Mouse (Mus musculus): ENCODE data around the gene Fbxl2. TPM values are rescaled to one million over a fixed set of nuclear protein-coding genes. Genes with fewer than 3 reads are reported as not detected.

The Fbxl2 gene
- total RNA-seq, 4 experiments from 2014 or later = 0.39 to 0.65 (median 0.56) TPM

GRCm38 (mm10) chr9:114019012-114019762 is 26.8 kb downstream of the Fbxl2 start:
- DNase-seq (ENCODE audit: low spot score in 2 of 2) = no peak

GRCm38 (mm10) chr9:114016402-114016801 is 29.6 kb downstream of the Fbxl2 start:
- DNase-seq (ENCODE audit: low spot score in 2 of 2) = no peak

GRCm38 (mm10) chr9:114015724-114016123 is 30.3 kb downstream of the Fbxl2 start:
- no peak for DNase-seq (ENCODE audit: low spot score in 2 of 2)

DNA sequence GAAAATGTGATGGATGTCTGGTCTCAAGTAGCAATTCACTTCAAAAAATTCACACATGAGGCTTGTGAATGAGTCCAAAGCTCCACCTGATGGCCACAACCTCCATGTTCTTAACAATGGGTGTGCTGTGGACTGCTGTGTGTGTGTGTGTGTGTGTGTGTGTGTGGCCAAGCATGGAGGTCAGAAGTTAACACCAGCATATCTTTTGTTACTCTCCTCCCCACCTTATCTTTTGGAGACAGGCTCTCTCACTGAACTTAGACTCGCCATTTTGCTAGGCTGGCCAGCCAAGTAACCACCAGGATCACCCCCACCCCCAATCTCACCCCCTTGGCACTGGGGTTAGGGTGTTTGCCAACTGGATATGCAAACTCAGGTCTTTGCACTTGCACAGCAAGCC is 32.0 kb downstream of the Fbxl2 start:
- DNase-seq (ENCODE audit: low spot score in 2 of 2) = no peak

DNA sequence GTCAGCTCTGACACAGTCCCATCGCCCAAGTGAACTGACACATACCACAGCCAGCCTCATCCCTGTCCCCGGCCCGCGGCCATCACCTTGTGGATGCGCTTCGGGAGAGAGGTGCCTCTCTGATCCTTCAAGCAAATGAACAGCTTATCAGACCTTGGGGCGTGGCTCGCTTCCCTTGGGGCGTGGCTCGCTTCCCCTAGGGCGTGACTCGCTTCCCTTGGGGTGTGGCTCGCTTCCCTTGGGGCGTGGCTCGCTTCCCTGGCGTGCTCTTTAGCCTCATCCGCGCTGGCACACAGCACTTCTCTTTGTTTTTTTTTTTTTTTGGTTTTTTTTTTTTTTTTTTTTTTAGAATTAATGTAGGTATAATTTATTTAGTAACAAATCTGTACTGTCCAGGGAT is 34.8 kb downstream of the Fbxl2 start:
- no peak for DNase-seq (ENCODE audit: low spot score in 2 of 2)

- DNase-seq (ENCODE audit: low spot score in 2 of 2) = no peak
Measured at GRCm38 (mm10) chr9:114009526-114009925, 36.5 kb downstream of the Fbxl2 start.

DNA sequence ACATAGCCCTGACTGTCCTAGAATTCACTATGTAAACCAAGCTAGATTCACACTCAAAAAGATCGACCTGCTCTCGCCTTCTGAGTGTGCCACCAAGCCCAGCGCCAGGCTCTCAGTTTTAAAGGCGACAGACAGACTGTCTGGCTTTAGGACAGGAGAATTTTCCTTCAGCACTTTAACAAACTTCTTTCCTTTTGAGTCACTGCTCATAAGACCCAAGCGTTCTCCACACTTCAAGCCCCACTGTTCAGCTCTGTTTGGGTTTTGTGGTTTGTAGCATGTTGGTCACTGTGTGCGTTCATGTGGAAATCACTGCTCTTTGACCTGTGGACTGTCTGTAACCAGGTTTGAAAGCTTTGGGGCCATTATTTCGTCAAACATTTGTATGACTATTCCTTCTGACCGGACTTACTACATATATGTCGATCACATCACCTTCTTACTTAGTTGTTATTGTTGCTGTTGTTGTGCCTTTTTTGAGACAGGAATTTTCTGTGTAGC is 38.1 kb downstream of the Fbxl2 start:
- DNase-seq (ENCODE audit: low spot score in 2 of 2) = no peak

DNA sequence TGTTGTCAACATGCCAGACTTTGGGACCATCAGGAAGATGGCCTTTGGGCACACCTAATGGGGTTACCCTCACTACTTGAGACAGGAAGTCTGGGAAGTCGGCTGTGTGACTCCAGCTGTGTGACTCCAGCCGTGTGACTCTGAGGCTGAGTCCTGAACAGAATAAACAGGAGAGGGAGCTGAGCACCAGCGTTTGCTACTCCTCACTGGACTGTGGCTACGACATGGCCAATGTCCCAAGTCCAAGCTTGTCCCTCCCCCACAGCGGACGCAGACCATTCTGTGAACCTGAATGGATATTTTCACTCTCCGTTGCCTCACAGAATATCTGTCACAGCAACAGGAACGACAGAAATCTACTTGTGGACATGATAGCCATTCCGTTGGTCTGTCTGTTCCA is 39.2 kb downstream of the Fbxl2 start:
- DNase-seq (ENCODE audit: low spot score in 2 of 2) = no peak

- DNase-seq (ENCODE audit: low spot score in 2 of 2) = no peak
Measured at GRCm38 (mm10) chr9:113998311-113998710, 47.7 kb downstream of the Fbxl2 start.

GRCm38 (mm10) chr9:113992810-113993209 is 53.2 kb downstream of the Fbxl2 start:
- DNase-seq (ENCODE audit: low spot score in 2 of 2) = no peak

DNA sequence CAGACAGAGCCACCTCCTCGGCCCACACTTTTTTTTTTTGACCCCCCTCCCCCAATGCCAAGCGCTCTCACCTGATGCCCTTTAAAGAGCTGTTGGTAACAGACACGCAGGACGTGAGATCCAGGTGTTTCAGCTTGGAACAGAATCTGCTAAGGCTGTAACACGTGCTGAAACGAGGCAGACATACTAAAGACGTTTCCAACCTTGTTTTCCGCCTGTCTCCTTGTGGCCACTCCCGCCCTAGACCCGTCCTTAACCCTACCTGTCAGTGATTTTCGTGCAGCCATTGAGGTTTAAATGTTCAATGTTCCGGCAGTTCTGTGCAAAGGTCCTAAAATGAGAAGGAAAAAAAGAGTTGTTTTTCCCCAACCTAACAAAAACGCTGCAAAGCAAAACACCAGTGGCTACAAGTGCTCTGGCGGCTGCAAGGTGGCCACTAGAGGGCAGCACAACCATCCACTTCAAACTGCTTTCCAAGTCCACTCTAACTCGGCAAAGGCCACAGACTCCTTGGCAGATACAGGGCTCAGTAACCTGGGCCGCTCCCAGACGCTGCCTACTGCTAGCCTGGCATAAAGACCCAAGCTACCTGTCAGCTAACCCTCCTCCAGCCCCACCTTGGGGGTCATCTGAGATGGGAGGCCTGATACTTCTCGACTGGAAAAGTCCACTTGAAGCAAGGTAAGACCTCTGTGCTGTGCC is 55.3 kb downstream of the Fbxl2 start:
- peak; percentile 65 to 67 for DNase-seq (ENCODE audit: low spot score in 2 of 2)

DNA sequence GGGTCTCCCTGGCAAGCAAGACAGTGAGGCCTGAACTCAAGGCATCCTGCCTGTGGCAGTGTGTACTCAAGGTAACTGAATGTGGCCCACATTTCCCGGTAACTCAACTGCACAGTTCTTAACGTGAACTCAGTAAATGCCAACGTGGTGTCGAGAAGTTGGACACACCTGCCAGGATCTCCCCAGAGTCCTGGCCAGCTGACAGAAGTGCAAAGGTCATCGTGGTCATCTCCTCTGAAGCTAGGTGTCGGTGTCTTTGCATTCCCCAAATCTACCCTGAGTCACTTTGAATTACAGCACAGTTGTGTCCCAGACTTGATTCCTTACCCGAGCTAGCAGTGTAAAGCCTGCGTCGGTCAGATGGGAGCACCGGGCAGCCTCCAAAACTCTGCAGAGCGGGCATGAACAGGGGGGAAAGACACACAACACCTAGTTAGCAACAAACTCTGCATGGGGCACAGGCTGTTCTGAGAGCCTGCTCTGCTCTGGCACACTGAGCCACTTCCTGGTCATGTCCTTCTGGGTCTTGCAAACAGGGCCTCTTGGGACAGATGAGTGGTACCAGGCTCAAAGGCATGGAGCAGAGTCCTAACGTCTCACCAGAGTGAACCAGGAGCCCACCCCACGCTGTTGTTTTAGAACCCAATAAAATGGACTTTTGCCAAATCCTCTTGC is 60.9 kb downstream of the Fbxl2 start:
- no peak for DNase-seq (ENCODE audit: low spot score in 2 of 2)

GRCm38 (mm10) chr9:113982883-113983670 is 62.9 kb downstream of the Fbxl2 start:
- DNase-seq (ENCODE audit: low spot score in 2 of 2) = no peak

DNA sequence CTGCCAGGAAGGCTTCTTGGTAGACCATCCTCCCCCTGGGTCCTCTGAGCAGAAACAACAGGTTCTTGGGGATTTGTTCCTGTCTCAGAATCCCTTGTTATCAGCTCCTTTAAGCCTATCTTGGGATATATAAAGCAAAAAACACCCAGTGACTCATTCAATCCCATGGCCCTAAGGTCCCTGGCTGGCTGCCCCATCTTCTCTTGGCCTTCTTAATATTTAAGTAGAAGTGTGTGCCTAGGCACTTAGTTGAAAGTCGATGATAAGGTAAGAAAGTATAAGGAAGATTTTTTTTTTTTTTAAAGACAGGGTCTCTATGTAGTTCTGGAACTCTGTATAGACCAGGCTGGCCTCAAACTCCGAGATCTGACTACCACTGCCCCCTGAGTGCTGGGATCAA is 63.5 kb downstream of the Fbxl2 start:
- no peak for DNase-seq (ENCODE audit: low spot score in 2 of 2)

DNA sequence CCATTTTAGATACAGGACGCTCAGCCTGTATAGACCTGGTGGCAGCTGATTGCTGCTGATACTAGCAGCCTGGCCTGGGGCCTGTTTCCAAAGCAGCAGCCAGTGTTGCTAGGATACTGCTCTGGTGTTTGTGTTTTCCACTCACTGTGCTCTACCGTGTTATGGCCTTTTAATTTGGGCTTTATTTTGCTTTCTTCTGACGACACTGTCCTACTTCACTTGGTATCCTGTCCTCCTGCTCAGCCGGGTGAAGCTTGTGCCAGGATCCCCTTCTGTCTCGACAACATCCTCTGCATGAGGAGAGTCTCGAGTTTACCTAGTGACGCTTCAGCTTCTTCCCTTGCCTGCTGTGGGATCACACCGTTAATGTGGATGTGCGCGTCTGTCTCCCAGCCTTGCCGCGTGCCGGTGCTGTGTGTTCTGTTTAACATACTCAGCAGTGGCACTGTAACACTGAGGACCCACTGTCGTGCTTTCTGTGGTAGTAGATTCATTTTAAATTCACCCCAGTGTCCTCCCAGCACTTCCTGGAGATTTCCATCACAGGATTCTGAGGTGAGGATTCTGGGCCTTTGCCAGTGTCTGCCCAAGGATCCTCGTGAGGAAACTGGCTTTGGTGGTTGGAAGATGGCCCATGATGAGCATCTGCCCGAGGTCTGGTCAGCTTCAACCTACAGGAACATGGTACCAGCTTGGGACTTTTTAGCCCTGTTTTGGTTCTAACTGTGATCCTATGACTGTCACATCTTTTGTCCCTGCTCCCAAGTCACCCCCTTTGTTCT is 64.7 kb downstream of the Fbxl2 start:
- peak in 1 of 2 experiments; percentile 28 for DNase-seq (ENCODE audit: low spot score in 2 of 2)

GRCm38 (mm10) chr9:113979356-113979755 is 66.6 kb downstream of the Fbxl2 start:
- no peak for DNase-seq (ENCODE audit: low spot score in 2 of 2)

GRCm38 (mm10) chr9:113978656-113979055 is 67.3 kb downstream of the Fbxl2 start:
- DNase-seq (ENCODE audit: low spot score in 2 of 2) = no peak

DNA sequence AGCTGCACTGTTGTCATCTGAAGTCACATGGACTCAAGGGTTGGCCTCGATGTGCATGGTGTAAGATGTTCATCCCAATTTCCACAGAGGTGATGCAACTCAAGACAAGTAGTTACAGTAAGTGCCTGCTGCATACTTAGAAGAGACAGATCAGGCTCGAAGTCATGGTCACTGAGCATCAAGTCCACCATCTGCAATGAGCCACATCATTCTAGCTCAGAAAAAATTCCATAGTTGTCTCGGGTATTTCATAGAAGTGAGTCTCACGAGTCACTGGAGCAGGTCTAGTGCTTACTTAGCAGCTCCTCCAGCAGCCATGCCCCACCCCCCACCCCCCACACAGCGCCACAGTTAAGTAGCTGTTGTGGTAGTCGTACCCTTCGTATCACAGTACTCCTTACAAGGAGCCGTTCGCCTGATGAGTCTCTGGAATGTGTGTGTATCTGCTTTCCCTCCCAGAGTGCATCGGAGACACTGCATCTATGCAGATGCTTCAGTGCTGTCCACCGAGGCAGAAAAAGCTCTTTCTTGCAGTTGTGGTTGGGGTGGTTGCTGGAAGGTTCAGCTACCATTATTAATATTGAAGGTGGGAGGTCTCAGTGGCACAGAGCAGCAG is 68.7 kb downstream of the Fbxl2 start:
- DNase-seq (ENCODE audit: low spot score in 2 of 2) = no peak

DNA sequence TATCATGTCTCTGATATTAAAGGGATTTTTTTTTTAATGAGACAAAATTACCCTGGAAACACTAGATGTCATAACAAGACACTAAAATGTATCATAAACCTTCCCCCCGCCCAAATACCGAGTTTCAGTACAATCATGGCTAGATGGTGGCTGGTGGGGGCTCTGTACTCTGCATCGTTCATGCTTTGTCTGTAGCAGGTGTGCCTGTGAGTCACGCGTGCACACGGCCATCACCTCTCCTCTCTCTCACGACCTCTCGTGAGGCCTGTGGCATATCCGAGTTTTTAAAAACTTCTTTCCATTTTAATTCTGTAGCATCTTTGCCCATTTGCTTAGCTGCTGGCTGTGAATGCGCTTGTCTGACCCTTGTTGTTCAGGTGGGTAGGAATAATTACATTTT is 69.7 kb downstream of the Fbxl2 start:
- no peak for DNase-seq (ENCODE audit: low spot score in 2 of 2)

GRCm38 (mm10) chr9:113975442-113975841 is 70.5 kb downstream of the Fbxl2 start:
- no peak for DNase-seq (ENCODE audit: low spot score in 2 of 2)
